Mouse (Mus musculus) c-Kit-positive CD71-positive TER-119-negative erythroid progenitor cells, embryonic 14.5 days (primary cell): Measurements from ENCODE around the gene Gp1ba.
A peak's percentile ranks its signal among the peaks of the same experiment; 100 is the strongest.

Experiments
- DNase-seq: peaks from one replicate; pipeline ENCODE4 v3.0.0-alpha.2; 2013; ENCODE audit warnings: low read depth

The Gp1ba gene

DNA sequence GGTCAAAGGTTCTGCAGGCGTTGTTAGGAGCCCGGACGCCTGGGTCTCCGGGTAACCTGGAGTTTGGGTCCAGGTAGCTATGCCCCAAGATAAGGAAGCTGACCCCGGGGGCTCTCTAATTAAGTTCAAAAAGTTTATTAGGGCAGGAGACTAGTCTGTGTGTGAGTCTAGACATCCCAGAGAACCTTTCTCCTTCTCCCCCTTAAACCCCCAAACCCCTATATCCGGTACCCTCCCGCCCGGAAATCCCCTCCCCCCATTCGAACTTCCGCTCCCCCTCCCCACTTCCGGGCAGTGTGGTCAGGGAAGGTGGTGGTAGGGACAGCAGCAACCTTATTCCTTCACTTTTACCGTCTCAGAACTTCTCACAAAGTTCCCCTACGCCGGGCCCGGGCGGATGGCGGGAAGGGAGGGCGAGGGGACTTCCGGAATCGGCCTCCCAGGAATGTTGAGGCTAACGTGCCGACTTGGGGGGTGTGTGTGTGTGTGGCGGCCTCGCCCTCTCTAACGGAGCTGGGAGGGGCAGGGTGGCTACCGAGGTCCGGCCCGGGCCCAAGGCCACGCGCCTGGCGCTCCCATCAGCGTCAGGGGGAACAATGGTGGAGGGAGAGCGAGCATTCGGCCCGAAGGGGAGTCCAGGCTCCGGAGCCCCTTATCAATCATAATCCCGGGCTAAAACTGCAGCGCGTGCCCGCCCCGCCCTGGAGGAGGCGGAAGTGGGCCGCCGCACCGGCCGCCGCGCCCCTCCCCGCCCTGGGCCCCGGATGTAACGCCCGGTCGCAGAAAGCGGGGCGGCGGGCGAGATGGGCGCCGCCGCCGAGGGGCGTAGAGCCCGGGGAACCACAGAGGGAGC is 14.6 kb downstream of the Gp1ba start:
- DNase-seq = no peak

DNA sequence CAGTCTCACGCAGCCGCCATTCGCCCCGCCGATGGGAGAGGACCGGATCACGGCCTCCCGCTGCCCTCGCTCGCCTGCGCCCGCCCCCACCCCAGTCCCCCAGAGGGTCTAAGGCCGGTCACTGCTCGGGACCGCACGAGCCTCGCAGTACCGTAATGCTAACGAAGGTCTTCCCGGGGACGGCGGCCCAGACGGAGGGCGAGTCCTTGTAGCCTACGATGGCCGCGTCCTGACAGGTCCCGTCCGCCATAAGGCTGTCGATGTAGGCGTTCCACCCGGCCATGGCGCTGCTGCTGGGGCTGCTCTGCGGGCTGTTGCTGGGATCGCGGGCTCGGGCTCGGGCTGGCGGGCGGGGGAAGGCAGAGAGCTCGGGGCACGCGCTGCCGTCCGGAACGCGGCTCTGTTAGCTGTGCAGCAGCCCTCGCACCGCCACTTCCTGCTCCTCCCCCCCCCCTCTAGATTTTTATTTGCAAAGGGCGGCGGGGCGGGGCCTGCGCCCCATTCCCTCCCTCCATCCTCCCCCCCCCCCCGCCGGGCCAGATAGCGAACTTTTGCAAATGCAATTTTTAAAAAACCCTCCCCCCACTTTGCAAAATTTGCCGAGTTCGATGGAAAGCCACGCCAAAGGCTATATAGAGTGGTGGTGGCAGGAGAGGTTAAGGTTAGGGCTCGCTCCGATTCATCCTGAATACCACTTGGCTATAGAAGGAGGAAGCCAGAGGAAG is 15.4 kb downstream of the Gp1ba start, which contains the start of gene Pfn1:
Pfn1 (minus strand) TSS at position 447 of the 725 bp plus-strand sequence.
- no peak for DNase-seq

DNA sequence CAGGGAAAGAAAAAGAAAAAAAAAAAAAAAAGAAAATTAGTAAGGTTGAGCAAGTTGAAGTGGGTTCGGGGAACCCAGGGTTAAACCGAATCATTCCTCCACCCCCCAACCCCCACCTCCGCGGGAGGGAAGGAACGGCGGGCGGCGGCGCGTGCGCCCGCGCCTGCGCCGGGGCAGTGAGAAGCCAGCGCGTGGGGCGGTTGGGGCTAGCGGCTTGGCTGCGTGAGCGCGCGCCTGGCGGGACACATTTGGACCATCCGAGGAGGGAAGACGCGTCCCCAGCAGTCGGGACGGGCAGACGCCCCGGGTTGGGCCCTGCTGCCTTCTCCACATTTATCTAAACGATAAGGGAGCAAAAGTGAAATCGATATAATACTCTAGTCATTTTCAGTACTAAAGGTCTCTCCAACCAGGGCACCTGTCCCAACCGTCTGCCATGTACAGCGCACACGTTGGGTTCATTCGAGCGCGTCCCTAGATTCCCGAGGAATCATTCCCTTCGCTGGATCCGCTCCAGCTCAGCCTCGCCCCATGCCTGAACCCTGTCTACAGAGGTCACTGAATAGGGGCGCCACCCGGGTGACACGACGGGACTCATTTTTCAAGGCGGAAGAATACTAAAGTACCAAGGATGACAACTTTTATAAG is 16.1 kb downstream of the Gp1ba start:
- no peak for DNase-seq

DNA sequence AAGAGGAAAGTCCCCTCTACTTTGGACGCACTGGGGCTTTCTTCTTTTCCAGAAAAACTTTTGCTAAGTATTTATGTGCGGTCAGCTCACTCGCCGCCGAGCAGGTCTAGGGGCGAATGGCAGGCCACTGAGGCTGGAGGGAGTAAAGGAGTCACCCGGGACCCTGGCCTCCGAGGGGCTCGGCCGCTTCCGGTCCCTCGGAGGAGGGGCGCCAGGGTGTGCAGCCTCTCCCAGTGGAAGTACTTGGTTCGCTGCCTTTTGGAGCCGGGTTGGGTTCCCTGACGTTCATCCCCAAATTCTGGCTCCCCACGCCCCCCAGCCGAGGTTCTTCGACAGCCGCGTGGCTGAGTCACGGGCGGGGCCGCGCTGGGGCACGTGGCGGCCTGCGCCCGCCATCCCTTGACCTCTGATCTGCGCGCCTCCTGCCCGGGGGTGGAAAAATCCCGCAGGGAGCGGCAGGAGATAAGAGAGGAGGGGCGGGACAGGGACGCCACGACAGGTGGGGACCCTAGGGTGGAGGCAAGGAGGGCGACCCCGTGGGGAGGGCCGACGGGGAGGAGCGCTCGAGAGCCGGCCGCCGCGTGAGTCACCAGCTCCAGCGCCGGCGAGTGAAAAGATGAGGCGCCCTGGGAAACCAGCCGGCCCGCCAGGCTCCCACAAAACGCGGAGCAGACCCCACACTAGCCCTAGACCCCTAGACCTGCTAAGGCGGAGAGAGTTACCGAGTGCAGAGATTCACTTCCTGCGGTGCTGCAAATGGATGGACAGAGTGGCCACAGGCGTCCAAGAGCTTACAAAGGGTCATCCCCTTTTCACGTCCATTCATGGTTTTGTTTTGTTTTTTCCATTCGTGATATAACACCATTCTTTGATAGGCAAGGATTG is 16.9 kb downstream of the Gp1ba start:
- DNase-seq = no peak

DNA sequence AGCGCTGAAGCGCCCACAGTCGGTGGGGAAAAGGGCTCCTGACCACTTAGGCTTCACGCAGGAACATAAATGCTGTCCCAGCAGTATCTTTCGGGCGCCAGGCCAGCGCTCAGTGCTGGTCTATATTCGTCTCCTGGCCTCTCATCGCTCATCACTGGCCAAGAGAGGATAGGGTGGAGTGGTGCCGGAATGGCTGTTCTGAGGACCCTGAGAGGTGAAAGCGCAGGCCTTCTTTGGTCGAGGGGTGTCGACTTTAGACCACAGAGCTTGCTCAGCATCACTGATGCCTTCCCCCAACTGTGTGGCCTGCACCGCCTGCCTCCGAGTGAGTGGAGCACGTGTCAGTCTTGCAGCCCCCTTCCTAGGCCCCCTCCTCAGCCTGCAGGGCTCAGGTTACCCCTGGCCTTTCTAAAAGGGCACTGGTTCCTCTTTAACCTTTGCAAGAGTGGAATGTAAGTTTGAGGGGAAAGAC is 17.6 kb downstream of the Gp1ba start:
- DNase-seq = no peak

DNA sequence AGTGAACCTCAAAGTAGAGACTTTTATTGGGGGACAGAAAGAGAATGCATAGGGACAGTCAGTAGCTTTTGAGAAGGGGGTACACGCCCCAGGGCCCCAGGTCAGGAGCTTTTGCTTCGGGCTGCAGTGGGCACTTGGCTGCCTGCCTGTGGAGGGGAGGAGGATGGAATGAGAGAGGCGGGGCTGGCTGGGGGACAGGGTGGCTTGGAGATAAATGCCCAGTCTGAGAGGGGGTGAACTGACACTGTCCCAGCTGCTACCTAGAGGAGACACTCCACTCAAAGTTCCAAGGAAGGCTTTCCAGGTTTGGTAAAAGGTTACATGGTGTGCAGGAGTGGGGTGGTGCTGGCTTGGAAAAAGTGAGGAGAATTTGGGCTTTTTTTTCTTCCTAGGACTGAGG is 18.0 kb downstream of the Gp1ba start, which contains the start of gene Eno3:
Eno3 (plus strand) TSS at position 239 of the 400 bp plus-strand sequence.
- no peak for DNase-seq

DNA sequence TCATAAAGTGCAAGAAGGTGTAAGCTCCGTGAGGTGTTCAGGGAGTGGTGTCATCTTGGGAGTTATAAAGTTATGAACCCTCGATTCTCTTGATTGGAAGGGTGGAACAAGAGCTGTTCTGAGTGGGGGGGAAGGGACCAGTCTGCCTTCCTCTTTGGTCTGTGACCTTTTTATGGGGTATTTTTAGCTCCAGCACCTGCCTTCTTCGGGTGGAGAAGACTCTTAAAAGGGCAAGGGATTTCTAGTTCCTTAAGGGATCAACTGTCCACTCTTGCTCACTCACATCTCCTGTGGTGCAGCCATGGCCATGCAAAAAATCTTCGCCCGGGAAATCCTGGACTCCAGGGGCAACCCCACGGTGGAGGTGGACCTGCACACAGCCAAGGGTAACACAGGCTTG is 18.7 kb downstream of the Gp1ba start:
- DNase-seq = no peak

DNA sequence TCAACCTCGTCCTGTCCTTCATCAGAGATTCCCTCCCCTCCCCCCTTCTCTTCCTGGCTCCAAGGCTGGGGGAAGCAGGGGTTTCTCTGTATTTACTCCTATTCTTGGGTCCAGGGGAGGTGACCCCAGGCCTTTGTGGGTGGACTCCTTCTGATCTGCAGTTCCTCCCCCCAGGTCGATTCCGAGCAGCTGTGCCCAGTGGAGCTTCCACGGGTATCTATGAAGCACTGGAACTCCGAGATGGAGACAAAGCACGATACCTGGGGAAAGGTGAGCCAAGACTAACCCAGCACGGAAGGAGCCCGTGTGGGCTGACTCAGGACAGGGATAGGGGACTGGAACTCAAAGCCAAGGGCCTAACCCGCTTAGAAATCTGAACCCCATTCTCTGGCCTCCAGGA is 19.1 kb downstream of the Gp1ba start:
- DNase-seq = no peak

DNA sequence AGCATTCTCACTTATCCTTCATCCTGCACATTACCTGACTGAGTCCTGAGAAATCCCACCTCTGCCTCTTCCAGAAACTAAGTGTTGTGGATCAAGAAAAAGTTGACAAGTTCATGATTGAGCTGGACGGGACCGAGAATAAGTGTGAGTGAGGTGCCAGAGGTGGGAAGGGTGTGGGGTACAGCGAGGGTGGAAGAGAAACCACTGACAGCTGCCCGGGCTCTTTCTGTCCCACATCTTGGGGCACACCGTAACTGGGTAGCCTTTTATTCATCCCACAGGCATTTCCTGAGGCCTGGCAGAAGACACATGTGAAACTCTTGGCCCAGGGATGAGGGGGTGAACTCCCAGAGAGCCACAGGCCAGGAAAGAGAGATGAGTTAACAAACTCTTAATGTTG is 19.6 kb downstream of the Gp1ba start:
- DNase-seq = no peak

DNA sequence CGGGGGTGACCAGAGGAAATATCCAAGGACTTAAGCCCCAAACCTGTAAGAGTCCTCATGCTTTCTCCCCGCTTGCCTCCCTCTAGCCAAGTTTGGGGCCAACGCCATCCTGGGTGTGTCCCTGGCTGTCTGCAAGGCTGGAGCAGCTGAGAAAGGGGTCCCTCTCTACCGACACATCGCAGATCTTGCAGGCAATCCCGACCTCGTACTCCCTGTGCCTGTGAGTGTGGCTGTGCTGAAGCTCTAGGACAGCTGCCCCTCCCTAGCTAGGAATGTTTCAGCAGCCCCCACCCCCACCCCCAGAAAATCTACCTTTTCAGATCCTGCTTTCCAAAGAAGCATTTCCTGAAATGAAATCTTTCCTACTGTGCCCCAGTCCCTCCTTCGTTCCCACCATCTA is 20.0 kb downstream of the Gp1ba start:
- DNase-seq = no peak

DNA sequence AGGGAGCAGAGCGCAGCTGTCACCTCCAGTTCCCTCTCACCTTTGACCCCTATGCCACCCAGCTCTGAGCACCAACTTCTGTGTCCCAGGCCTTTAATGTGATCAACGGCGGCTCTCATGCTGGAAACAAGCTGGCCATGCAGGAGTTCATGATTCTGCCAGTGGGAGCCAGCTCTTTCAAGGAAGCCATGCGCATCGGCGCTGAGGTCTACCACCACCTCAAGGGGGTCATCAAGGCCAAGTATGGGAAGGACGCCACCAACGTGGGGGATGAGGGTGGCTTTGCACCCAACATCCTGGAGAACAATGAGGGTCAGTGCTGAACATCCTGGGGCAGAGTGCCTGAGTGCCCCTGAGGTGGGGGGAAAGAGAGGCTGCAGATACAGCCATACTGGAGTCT is 21.6 kb downstream of the Gp1ba start:
- DNase-seq = no peak

DNA sequence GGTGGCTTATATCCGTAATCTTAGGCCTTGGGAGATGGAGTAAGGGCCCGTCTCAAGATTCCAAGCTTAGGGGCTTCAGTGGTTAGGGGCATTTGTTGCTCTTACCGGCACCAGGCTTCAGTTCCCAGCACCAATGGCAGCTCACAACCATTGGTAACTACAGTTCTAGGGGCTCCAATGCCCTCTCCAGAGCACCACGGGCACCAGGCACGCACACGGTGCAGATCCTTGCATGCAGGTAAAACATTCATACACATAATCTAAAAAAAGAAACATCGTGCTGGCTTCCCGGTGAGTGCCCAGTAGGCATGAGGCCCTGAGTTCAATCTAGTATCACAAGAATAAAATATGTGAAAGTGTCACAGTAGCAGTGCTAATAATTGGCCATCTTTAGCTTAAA is 24.2 kb downstream of the Gp1ba start:
- DNase-seq = no peak

DNA sequence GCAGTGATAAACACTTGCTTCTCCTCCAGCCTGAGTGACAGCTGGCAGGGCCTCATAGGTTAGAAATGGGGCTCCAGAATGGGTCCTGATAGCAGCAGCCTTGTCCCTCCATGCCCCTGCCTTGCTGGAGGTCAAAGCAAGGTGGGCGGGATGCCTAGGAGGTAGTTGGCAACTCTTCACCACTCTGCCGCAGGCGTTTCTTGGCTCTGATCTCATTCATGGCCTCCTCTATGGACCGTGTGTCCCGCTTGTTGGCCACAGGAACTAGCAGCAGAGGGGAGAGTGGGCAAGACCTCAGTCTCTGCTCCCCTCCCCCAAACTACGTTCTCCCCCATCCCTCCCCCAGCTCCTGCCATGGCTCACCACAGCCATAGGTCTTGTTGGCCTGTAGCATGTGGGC is 25.0 kb downstream of the Gp1ba start:
- DNase-seq = no peak

DNA sequence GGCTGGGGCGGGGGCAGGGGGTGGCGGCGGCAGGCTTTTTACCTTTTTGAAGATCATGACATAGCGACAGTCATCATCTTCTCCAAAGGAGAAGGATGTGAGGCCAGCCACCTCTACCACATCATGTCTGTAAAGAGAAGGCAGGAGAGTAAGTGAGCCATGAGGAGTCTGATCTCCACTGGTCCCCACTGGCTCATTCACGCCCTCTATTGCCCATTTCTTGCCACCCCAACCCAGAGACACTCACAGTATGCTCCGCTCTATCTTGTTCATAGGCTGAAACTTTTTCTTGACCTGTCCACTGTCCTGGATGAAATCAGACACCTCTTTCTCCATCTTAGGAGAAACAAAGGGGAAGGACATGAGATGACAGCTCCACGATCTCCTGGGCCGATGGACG is 25.8 kb downstream of the Gp1ba start:
- DNase-seq = no peak

DNA sequence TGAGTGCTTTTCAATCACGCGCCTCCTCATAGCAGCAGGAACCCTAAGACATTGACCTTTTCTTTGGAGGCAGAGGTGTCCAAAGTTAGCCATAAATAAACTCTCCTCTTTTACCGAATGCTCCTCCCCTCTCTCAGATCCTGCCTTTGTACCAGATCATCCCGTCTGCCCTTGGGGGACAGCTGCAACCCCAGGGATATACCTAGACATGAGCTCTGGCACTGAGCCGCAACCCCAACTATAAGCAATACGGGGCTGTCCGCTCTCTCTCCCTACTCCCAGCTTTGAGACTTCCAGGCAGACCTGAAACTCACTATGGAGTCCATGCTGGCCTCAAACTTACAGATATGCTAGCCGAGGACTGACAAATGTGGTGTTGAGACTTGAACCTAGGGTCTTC is 27.8 kb downstream of the Gp1ba start:
- no peak for DNase-seq

DNA sequence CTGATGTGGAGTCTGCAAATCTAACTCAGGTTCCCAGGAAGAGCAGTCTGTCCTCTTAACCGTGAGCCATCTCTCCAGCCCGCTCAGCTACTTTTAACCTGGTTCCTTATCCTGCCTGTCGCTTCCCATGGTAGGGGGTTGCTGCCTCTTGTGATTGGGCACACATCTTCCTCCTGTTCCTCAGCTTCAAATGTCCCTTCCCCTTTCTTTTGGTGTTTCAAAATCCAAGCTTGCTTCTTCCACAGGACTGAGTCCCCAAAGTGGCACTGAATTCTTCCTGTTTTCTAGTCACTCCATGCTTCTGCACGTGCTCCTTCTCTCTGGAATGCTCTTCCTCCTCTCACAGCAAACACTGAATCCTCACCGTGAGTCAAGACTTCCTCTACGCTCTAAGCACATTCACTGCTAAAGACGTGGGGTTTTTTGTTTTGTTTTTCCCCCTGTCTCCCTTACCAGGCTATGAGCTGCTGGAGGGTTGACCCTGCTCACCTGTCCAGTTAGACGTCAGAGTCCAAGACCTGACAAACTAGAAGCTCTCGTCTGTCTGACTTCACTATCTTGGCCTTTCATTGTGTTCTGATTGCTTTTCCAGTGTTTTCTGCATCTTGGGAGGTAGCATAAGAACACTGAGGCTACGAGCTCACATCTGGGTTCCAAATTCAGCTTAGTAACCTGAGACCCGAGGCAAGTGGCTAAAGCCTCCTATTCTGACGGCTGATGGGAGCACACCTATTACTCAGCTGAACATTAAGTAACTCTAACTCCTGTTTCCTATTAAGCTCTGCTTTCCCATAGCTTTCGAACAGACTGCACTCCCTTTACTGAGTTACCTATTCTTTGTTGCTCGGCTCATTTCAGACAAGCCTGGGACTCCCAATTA is 28.6 kb downstream of the Gp1ba start:
- no peak for DNase-seq

DNA sequence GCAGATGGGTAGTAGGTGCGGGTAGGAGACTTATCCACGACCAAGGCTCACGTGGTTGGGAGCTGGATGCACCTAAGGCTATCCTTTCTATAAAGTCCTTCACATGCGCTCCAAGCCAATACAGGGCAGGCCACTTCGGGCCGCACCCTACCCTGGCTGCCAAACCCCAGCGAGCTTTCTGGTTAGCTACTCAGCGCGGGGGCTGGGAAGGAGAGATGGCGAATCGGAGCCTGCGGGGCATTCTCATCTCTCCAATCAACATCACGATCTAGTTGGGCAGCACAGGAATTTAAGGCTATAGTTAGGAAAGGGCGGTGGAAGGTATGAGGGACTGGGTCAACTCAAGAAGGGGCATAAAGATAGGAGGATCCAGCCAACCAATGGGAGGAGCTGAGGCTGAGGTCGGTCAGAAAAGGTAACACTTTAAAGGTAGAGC is 29.4 kb downstream of the Gp1ba start:
- no peak for DNase-seq

DNA sequence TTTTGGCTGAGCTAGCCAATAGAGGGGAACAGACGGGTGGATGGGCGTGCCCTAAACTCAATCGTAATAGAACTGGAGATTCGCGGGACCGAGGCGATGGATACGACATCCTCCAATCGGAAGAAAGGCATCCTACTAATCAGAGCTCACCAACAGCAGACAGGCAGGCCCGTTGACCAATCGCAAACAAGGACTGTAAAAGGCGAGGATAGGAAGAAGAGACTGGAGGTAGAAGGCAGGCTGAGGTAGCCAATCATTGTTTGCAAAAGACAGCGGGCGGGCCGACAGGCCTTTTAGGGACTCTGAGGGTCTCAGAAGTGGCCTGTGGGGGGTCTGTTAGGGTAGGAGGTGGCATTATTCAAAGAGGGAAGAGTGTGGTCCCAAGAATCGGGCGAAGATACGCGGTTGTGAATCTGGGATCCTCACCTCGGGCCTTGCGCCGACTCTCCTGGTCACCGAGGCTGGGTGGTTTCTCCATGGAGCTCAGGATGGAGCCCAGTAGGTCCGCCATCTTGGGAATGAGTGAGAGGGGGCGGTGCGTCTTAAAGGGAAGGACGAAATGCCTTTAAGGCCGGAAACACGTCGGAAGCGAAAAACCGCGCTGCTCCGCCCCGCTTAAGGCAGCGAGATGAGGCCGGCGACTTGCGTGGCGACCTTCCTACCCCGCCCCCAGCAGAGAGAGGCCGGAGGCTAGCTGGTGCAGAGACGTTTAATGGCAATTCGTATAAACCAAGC is 30.0 kb downstream of the Gp1ba start, which contains the start of gene Spag7:
Spag7 (minus strand) TSS at position 646 of the 735 bp plus-strand sequence.
- peak; percentile 99 for DNase-seq

DNA sequence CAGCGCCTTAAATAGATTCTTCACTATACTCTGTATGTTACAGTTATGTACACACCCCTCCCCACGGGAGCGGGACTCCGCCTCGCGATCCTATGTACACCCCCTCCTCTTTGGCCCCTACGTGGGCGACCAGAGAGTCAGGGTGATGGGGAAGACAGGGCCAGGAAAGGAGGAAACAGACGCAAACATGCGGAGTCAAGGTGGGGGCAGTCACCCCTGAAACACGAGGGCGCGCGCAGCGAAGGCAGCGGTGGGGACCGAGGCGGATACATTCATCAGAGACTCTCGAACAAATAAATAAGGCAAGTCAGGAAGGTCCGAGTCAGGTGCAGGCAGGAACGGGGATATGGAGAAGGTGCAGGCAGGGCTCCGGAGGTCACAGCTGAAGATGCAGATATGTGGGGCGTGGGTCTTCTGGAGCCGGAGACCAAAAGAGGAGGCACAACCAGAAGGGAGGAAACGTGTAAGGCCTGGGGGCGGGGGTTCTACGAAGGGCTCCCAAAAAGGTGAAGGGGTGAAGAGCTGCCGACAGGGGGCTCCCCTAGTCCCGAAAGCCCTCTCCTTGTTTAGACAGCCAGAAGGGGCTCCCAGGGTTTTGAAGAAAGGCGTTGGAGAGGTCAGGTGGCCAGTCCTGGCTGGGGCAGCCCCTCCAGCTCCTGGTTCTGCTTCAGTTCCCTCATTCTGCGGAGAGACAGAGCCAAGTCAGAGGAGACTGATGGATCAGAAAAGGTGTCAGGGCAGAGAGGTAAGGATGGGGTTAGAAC is 30.8 kb downstream of the Gp1ba start:
- DNase-seq = no peak
